Mouse (Mus musculus) small intestine, adult 2 months (tissue): Measurements from ENCODE around the gene Hexim2.

Source experiments
- CTCF ChIP-seq: fragments of 200-500 bp; IDR thresholded peaks from 2 replicates; pipeline ENCODE4 v1.5.1; 2012; ENCODE audit warnings: low read depth, mild to moderate bottlenecking, control low read depth, inconsistent platforms, low read length, moderate library complexity, mixed read lengths; ENCODE audit not compliant: insufficient replicate concordance, insufficient read length; ENCODE audit errors: extremely low read depth
- POLR2A ChIP-seq: fragments of 200-500 bp; IDR thresholded peaks from 2 replicates; pipeline ENCODE4 v1.6.1; 2012; ENCODE audit warnings: low read depth, mild to moderate bottlenecking, control low read depth, inconsistent platforms, low read length, moderate library complexity

- TF ChIP-seq CTCF (no peak), POLR2A (no peak)
These were observed 45.7 kb downstream of the Hexim2 start for GRCm38 (mm10) chr11:103177815-103178485.
